Mouse (Mus musculus) midbrain, embryonic 10.5 days (tissue): ENCODE measurements around the gene Traf3ip1. TPM values are rescaled to one million over a fixed set of nuclear protein-coding genes. Genes with fewer than 3 reads are reported as not detected.
"Not testable (repeated sequence)": the region's sequence is repeated elsewhere in the genome, so short reads cannot be mapped to it uniquely, and the experiment has no call there.

Experiments
- DNase-seq: peaks from one replicate; pipeline ENCODE4 v3.0.0-alpha.2; 2017; ENCODE audit warnings: low spot score
- H3K27ac ChIP-seq: fragments of 300-500 bp; sonication (generic); replicated peaks from 2 replicates; pipeline ENCODE4 v1.5.1; 2016; ENCODE audit warnings: mild to moderate bottlenecking
- H3K27me3 ChIP-seq: fragments of 300-500 bp; sonication (generic); 2 replicates; pipeline ENCODE4 v1.6.1; 2016; ENCODE audit warnings: low read depth, mild to moderate bottlenecking; ENCODE audit not compliant: poor library complexity, severe bottlenecking
- H3K36me3 ChIP-seq: fragments of 300-500 bp; sonication (generic); 2 replicates; pipeline ENCODE4 v1.6.1; 2016; ENCODE audit warnings: mild to moderate bottlenecking, moderate library complexity
- H3K4me1 ChIP-seq: fragments of 300-500 bp; sonication (generic); 2 replicates; pipeline ENCODE4 v1.6.1; 2016
- H3K4me3 ChIP-seq: fragments of 300-500 bp; sonication (generic); 2 replicates; pipeline ENCODE4 v1.5.1; 2016; ENCODE audit warnings: mild to moderate bottlenecking, moderate library complexity
- H3K9me3 ChIP-seq: fragments of 300-500 bp; sonication (generic); replicated peaks from 2 replicates; pipeline ENCODE4 v1.6.1; 2016; ENCODE audit warnings: mild to moderate bottlenecking
- WGBS: fragments of 180-500 bp; shearing (Covaris S2); methylation state at CpG from one replicate; pipeline ENCODE4 v1.1.7; 2016; 5-methylcytosine and 5-hydroxymethylcytosine counted together
- polyA plus RNA-seq: library from polyadenylated mRNA; unstranded; fragments of >200 nt; fragmentation: Nextera tagmentation; extraction: Ambion mirVana; gene quantifications from 2 replicates; pipeline ENCODE4 v1.2.1, GENCODE M21; 2016

Gene Traf3ip1
- polyA plus RNA-seq, 1 experiment from 2014 or later, result 10.5 TPM

- no peaks in the 10 kb centered on the region for H3K9me3 ChIP-seq
- WGBS, result 85% methylated on average over 4 of the region's 4 CpGs
- no peaks in the 10 kb centered on the region for H3K36me3 ChIP-seq
- H3K4me1 ChIP-seq, result peaks cover 70% of the 10 kb centered on the region
- peak overlapping the region; percentile 31; the same call in 1 of the 2 replicates for H3K4me3 ChIP-seq
- H3K27me3 ChIP-seq, result peaks cover 29% of the 10 kb centered on the region
- no peak for DNase-seq
- peak overlapping the region; percentile 81 for H3K27ac ChIP-seq
Measured at GRCm38 (mm10) chr1:91457116-91457515, 37.3 kb upstream of the Traf3ip1 start.

- Histone ChIP-seq H3K27ac (0 out of 2 replicates have a peak overlapping the region, but pooled peaks have one; percentile 81), H3K27me3 (peaks cover 29% of the 10 kb centered on the region), H3K4me1 (peaks cover 69% of the 10 kb centered on the region), H3K36me3 (no peaks in the 10 kb centered on the region), H3K9me3 (no peaks in the 10 kb centered on the region), H3K4me3 (peak overlapping the region; percentile 76; the same call in 1 of the 2 replicates)
- 86% methylated on average over 5 of the region's 5 CpGs for WGBS
- no peak for DNase-seq
Measured at GRCm38 (mm10) chr1:91457698-91458097, 36.7 kb upstream of the Traf3ip1 start.

DNA sequence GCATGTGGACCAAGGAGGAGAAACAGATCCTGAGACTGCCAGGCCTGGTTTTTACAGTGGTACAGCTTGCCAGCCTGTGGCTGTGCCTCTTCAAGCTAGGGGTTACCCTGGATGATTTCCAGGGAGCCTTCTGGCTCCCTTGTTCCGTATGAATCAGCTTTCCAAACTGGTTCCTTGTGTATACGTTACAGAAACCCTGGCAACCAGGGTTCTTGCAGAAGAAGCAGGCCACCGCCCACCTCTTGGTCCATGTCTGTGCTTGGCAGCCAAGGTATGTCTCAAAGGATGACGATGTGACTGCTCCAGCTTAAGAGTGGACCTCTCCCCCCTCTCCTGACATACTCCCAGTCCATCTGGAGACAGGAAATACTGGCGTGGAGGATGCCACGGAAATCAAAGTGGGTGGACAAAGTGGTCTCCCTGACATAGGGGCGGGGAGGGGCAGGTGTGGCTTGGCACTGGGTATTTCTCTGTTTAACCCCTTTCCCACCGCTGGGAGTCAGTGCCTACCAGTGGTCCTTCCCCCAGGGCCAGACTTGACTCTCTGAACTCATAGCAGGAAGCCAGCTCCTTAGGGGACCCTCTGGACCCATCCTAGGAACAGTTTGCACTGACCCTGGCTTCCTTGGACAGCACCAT, 36.1 kb upstream of the Traf3ip1 start:
- Histone ChIP-seq H3K36me3 (no peaks in the 10 kb centered on the region), H3K27me3 (peaks cover 29% of the 10 kb centered on the region), H3K9me3 (no peaks in the 10 kb centered on the region), H3K27ac (peak overlapping the region; percentile 74), H3K4me1 (peaks cover 69% of the 10 kb centered on the region), H3K4me3 (peak overlapping the region; percentile 76)
- no peak for DNase-seq
- WGBS, result 32% methylated on average over 8 of the region's 8 CpGs

DNA sequence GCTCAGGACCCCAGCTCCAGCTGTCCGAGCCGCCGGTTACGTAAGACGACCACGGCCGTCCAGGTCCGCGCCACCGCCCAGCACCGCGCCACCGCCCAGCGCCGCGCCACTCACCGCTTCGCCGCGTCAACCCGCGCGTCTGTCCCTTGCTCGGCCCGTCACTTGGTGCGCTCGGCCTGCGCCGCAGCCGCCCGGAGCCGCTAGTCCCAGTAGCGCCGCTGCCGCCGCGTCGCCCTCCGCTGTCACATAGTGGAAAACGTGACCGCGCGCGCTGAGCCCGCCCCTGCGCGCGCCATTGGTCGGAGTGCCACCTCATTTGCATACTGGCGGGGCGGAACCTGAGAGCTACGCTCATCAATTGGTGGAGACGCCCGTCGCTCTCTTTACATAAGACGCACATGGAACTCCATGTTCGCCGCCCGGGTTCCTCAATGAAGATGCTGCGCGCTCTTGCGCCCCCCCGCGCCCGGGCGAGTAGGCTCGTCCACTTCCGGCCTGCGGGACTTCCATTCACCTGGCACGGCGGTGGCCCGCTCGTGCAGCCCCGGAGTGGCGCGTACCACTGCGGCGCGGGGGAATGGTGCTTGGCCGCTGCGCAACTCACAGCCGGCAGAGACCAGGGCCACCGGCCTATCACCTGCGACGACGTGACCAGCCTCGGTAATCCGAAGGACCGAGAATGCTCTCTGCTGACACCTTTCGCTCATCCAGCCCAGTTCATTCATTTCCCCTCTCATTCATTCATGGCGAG, 35.2 kb upstream of the Traf3ip1 start, which contains the start of gene Per2:
Gene Per2, minus strand, starts transcription at position 266 of the 751 bp plus-strand sequence.
- peaks cover 63% of the 10 kb centered on the region for H3K4me1 ChIP-seq
- no peaks in the 10 kb centered on the region for H3K9me3 ChIP-seq
- DNase-seq, result peak; percentile 99
- peaks cover 29% of the 10 kb centered on the region for H3K27me3 ChIP-seq
- peak within 1 kb of the TSS; percentile 76 for H3K4me3 ChIP-seq
- H3K36me3 ChIP-seq, result no peaks in the 10 kb centered on the region
- WGBS, result under 1% methylated on average over 91 of the region's 91 CpGs
- peak within 1 kb of the TSS; percentile 77 for H3K27ac ChIP-seq

DNA sequence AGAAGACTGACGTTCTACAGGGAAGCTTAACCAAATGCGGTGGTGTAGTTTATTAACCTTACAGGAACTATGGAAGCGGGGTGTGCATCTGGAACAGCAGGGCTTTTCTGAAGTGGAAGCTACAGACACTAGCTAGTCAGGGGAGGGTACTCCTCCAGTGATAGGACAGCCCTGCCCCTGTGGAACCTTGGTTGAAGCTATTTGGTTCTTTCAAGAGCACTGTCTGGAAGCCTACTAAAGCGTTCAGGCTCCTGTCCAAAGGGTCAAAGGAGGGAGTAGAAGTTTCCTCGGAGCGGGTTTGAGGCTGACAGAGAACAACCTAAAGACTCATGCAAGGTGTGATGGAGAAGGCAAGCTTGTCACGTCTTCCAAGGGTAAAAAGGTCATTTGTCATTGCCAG, 34.4 kb upstream of the Traf3ip1 start:
- no peak for DNase-seq
- 46% methylated on average over 7 of the region's 7 CpGs for WGBS
- Histone ChIP-seq H3K4me3 (peak overlapping the region; percentile 76), H3K27ac (peak overlapping the region; percentile 77), H3K27me3 (peaks cover 22% of the 10 kb centered on the region), H3K9me3 (no peaks in the 10 kb centered on the region), H3K4me1 (peaks cover 56% of the 10 kb centered on the region), H3K36me3 (no peaks in the 10 kb centered on the region)

DNA sequence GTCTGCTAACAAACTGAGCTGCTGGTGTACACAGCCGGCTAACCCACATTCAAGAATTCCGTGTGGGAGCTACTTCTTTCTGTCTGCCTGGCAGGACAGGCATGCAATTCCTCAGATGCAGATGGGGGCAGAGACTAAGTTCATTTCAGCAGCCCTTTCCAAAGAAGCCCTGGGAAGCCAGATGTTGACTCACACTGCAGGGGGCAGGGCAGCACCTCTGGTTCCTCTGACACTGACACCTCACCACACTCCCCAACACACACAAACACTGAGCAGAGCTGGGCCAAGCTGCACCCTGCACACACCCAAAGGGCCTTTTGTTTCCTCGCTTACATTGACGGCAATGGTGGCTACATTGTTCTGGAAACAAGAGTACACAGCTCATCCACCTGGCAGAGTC, 33.9 kb upstream of the Traf3ip1 start:
- H3K36me3 ChIP-seq, result no peaks in the 10 kb centered on the region
- H3K4me3 ChIP-seq, result no peak overlapping the region
- H3K27me3 ChIP-seq, result peaks cover 22% of the 10 kb centered on the region
- no peaks in the 10 kb centered on the region for H3K9me3 ChIP-seq
- DNase-seq, result no peak
- peaks cover 54% of the 10 kb centered on the region for H3K4me1 ChIP-seq
- H3K27ac ChIP-seq, result no peak overlapping the region
- 39% methylated on average over 4 of the region's 4 CpGs for WGBS

- peaks cover 25% of the 10 kb centered on the region for H3K4me1 ChIP-seq
- H3K9me3 ChIP-seq, result no peaks in the 10 kb centered on the region
- WGBS, result 87% methylated on average over 13 of the region's 13 CpGs
- no peak overlapping the region for H3K27ac ChIP-seq
- H3K4me3 ChIP-seq, result no peak overlapping the region
- no peak for DNase-seq
- H3K27me3 ChIP-seq, result peaks cover 7% of the 10 kb centered on the region
- H3K36me3 ChIP-seq, result no peaks in the 10 kb centered on the region
Measured at GRCm38 (mm10) chr1:91463336-91463995, 31.0 kb upstream of the Traf3ip1 start.

DNA sequence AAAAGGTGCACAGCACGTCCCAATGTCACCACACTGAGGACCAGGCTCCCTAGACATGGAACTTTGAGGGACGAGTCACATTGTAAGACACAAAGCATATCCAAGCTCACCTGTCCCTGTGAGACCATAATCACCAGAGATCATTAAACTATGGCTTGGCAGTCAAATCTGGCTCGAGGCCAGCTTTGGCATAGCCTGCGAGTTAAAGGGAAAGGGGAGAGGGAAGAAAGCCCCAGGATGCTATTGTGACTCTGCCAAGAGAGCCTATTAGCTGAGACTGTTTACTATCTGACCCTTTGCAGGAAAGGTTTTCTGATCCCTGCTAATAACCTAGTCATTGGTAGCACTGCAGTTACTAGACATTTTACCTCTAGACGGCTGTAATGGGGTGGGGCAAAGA, 30.0 kb upstream of the Traf3ip1 start:
- 72% methylated on average over 5 of the region's 5 CpGs for WGBS
- no peak for DNase-seq
- no peaks in the 10 kb centered on the region for H3K9me3 ChIP-seq
- H3K27ac ChIP-seq, result no peak overlapping the region
- H3K27me3 ChIP-seq, result peaks cover 5% of the 10 kb centered on the region; the same call in 1 of the 2 replicates
- H3K4me3 ChIP-seq, result no peak overlapping the region
- H3K4me1 ChIP-seq, result peaks cover 18% of the 10 kb centered on the region
- no peaks in the 10 kb centered on the region for H3K36me3 ChIP-seq

GRCm38 (mm10) chr1:91465244-91465643, 29.2 kb upstream of the Traf3ip1 start:
- H3K27ac ChIP-seq, result no peak overlapping the region
- no peak for DNase-seq
- H3K4me3 ChIP-seq, result no peak overlapping the region
- 10% methylated on average over 1 of the region's 1 CpGs for WGBS
- H3K4me1 ChIP-seq, result peaks cover 10% of the 10 kb centered on the region
- no peaks in the 10 kb centered on the region for H3K9me3 ChIP-seq
- H3K36me3 ChIP-seq, result no peaks in the 10 kb centered on the region
- H3K27me3 ChIP-seq, result peaks cover 5% of the 10 kb centered on the region; the same call in 1 of the 2 replicates

DNA sequence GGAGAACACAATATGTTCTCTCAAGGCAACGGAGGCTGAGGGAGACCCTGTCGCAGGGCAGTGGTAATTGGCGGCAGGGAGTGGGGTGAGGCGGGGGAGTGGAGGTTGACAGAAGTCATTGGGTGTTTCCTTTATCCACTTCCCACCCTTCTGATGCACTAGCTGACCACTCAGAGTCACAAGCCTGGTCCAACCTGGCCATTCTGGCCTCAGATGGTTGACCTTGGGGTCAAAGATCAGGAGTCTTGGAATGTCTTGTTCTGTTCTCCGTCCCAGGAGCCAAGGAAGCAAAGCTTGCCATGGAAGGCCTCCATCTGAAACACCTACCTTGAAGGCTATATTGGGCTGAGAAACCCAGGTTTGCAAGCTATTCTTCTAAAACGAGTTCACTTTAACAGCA, 28.3 kb upstream of the Traf3ip1 start:
- H3K4me3 ChIP-seq, result no peak overlapping the region
- WGBS, result 90% methylated on average over 6 of the region's 6 CpGs
- no peak for DNase-seq

DNA sequence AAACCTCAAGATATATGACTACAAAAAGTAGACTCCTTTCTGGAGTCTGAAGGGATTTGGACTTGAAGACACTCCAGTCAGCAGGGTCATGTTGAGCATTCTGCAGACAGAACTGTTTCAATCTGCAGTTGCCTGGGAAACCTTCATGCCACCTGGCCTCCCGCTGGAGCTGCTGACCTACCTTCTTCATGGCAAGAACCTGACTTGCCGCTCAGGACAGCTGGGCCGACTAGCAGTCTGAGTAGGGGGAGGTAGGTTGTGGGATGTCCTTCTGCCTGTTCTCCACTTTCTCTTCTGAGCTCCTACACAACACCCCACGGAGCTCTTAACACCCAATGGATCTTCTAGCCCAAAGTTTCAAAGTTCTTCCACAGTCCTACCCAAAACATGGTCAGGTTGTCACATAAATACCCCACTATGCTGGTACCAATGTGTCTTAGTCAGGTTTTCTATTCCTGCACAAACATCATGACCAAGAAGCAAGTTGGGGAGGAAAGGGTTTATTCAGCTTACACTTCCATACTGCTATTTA, 24.5 kb upstream of the Traf3ip1 start:
- 83% methylated on average over 4 of the region's 4 CpGs for WGBS
- Histone ChIP-seq H3K4me3 (no peak overlapping the region), H3K27me3 (no peaks in the 10 kb centered on the region), H3K36me3 (no peaks in the 10 kb centered on the region), H3K27ac (no peak overlapping the region), H3K4me1 (peaks cover 4% of the 10 kb centered on the region; the same call in 1 of the 2 replicates), H3K9me3 (0 out of 2 replicates have a peak, but pooled peaks cover 4% of the 10 kb centered on the region)
- DNase-seq, result no peak

More for the DNA sequence above, 28.3 kb upstream of the Traf3ip1 start:
- Histone ChIP-seq H3K36me3 (no peaks in the 10 kb centered on the region), H3K9me3 (0 out of 2 replicates have a peak, but pooled peaks cover 4% of the 10 kb centered on the region), H3K27me3 (no peaks in the 10 kb centered on the region), H3K4me1 (peaks cover 4% of the 10 kb centered on the region; the same call in 1 of the 2 replicates), H3K27ac (no peak overlapping the region)

GRCm38 (mm10) chr1:91478145-91478544, 16.3 kb upstream of the Traf3ip1 start:
- not testable (repeated sequence) for H3K4me3 ChIP-seq, H3K36me3 ChIP-seq, H3K27me3 ChIP-seq, H3K9me3 ChIP-seq, H3K27ac ChIP-seq, H3K4me1 ChIP-seq, DNase-seq
- 96% methylated on average over 13 of the region's 13 CpGs for WGBS
